Mouse (Mus musculus) liver, embryonic 14.5 days (tissue): ENCODE data around the gene Serpina1b. TPM values are rescaled to one million over a fixed set of nuclear protein-coding genes. Genes with fewer than 3 reads are reported as not detected.
"Not testable (repeated sequence)": the region's sequence is repeated elsewhere in the genome, so short reads cannot be mapped to it uniquely, and the experiment has no call there.

ENCODE experiments used
- ATAC-seq: fragments of 200-750 bp; cut with Nextera tagmentation; 2 replicates; pipeline ENCODE4 v1.8.0; 2017; ENCODE audit warnings: moderate number of reproducible peaks, mild to moderate bottlenecking, moderate library complexity; ENCODE audit not compliant: insufficient read depth
- DNase-seq, 3 experiments: peaks; one replicate each; pipeline ENCODE4 v3.0.0-alpha.2; 2012 to 2013; ENCODE audit warnings: low read depth in 3 of 3, low spot score in 3 of 3
- H3K27ac ChIP-seq: fragments of 300-500 bp; sonication (generic); 2 replicates; pipeline ENCODE4 v1.5.1; 2014; ENCODE audit warnings: moderate library complexity, mild to moderate bottlenecking, control low read depth, inconsistent platforms
- H3K27me3 ChIP-seq: fragments of 300-500 bp; sonication (generic); 2 replicates; pipeline ENCODE4 v1.6.1; 2014; ENCODE audit warnings: mild to moderate bottlenecking, low read length, moderate library complexity; ENCODE audit not compliant: control insufficient read depth, insufficient read depth
- H3K36me3 ChIP-seq: fragments of 300-500 bp; sonication (generic); replicated peaks from 2 replicates; pipeline ENCODE4 v1.6.1; 2014; ENCODE audit warnings: low read depth; ENCODE audit not compliant: control insufficient read depth, insufficient read depth
- H3K4me1 ChIP-seq, 2 experiments: fragments of 200-500 bp in 1 of 2; fragments of 300-500 bp in 1 of 2; sonication (generic) in 1 of 2; replicated peaks; 2 replicates each; pipeline ENCODE4 v1.6.1; 2012 to 2014; ENCODE audit warnings: antibody characterized with exemption in 1 of 2, inconsistent platforms in 1 of 2, low read length in 1 of 2; ENCODE audit not compliant: control insufficient read depth in 2 of 2, insufficient read depth in 2 of 2
- H3K4me2 ChIP-seq: fragments of 300-500 bp; sonication (generic); 2 replicates; pipeline ENCODE4 v1.6.1; 2014; ENCODE audit warnings: low read depth, mild to moderate bottlenecking, control low read depth, moderate library complexity
- H3K4me3 ChIP-seq, 2 experiments: fragments of 200-500 bp in 1 of 2; fragments of 300-500 bp in 1 of 2; sonication (generic) in 1 of 2; 2 replicates each; pipeline ENCODE4 v1.5.1; 2012 to 2014; ENCODE audit warnings: low read depth in 2 of 2, low read length in 2 of 2, mild to moderate bottlenecking in 2 of 2, control low read depth in 1 of 2, inconsistent platforms in 1 of 2, moderate library complexity in 1 of 2; ENCODE audit not compliant: insufficient read depth in 1 of 2
- H3K9ac ChIP-seq: fragments of 300-500 bp; sonication (generic); replicated peaks from 2 replicates; pipeline ENCODE4 v1.6.1; 2014; ENCODE audit warnings: mild to moderate bottlenecking, control low read depth, moderate library complexity
- H3K9me3 ChIP-seq: fragments of 300-500 bp; sonication (generic); 2 replicates; pipeline ENCODE4 v1.6.1; 2016; ENCODE audit warnings: low read length, mixed read lengths; ENCODE audit not compliant: control insufficient read depth
- WGBS: fragments of 180-500 bp; shearing (Covaris S2); extraction: QIAGEN DNeasy Blood & Tissue Kit; methylation state at CpG from one replicate; pipeline ENCODE4 v1.1.7; 2014; ENCODE audit not compliant: insufficient replicate concordance; 5-methylcytosine and 5-hydroxymethylcytosine counted together
- polyA plus RNA-seq, 2 experiments: library from polyadenylated mRNA; depleted of rRNA in 1 of 2; stranded (reverse) in 1 of 2; unstranded in 1 of 2; fragments of >200 nt; fragmentation: Nextera tagmentation in 1 of 2; extraction: Ambion mirVana in 1 of 2; gene quantifications; 2 replicates each; pipeline versions ENCODE4 v1.2.1 to v1.2.3; 2012 to 2014

Serpina1b gene
- polyA plus RNA-seq, 2 experiments = 741 to 823 TPM

- peak overlapping the region; percentile 37 to 49 for H3K4me3 ChIP-seq
- 57% methylated on average over 6 of the region's 6 CpGs for WGBS
- ATAC-seq, DNase-seq, H3K36me3 ChIP-seq, H3K27ac ChIP-seq, H3K4me1 ChIP-seq, H3K4me2 ChIP-seq, H3K9me3 ChIP-seq, H3K9ac ChIP-seq, H3K27me3 ChIP-seq: not testable (repeated sequence)
Measured at GRCm38 (mm10) chr12:103827661-103828372, 2.4 kb downstream of the Serpina1b start.

- not testable (repeated sequence) for DNase-seq, H3K4me2 ChIP-seq, H3K27me3 ChIP-seq, H3K4me3 ChIP-seq, H3K4me1 ChIP-seq, H3K9me3 ChIP-seq, H3K9ac ChIP-seq, H3K27ac ChIP-seq, ATAC-seq, H3K36me3 ChIP-seq
- WGBS = 49% methylated on average over 4 of the region's 5 CpGs
Measured at GRCm38 (mm10) chr12:103823826-103824225, 6.3 kb downstream of the Serpina1b start.

GRCm38 (mm10) chr12:103773246-103773851 lies 56.8 kb downstream of the Serpina1b start, which contains the start of gene Serpina1d:
Gene Serpina1d, minus strand, starts transcription at chr12:103773592.
- 58% methylated on average over 6 of the region's 6 CpGs for WGBS
- not testable (repeated sequence) for H3K4me1 ChIP-seq, H3K27ac ChIP-seq, H3K36me3 ChIP-seq, H3K27me3 ChIP-seq, H3K9ac ChIP-seq, DNase-seq, H3K9me3 ChIP-seq, ATAC-seq
- H3K4me3 ChIP-seq = peak within 1 kb of the TSS in 1 of 2 experiments; percentile 27; a peak in 2 of 4 replicates
- H3K4me2 ChIP-seq = peak within 1 kb of the TSS; percentile 18; the same call in 1 of the 2 replicates

- 25% methylated on average over 1 of the region's 1 CpGs for WGBS
- H3K4me1 ChIP-seq, H3K9ac ChIP-seq, ATAC-seq, H3K27ac ChIP-seq, H3K36me3 ChIP-seq, H3K9me3 ChIP-seq, H3K4me2 ChIP-seq, H3K27me3 ChIP-seq, DNase-seq, H3K4me3 ChIP-seq: not testable (repeated sequence)
Measured at GRCm38 (mm10) chr12:103770597-103770996, 59.6 kb downstream of the Serpina1b start.

- H3K4me2 ChIP-seq, H3K36me3 ChIP-seq, H3K9ac ChIP-seq, H3K4me1 ChIP-seq, H3K27ac ChIP-seq, DNase-seq, H3K9me3 ChIP-seq, ATAC-seq, H3K4me3 ChIP-seq, H3K27me3 ChIP-seq: not testable (repeated sequence)
- WGBS = 50% methylated on average over 3 of the region's 3 CpGs
Measured at GRCm38 (mm10) chr12:103763083-103763482, 67.1 kb downstream of the Serpina1b start.

- H3K36me3 ChIP-seq, H3K27ac ChIP-seq, H3K4me3 ChIP-seq, H3K9ac ChIP-seq, H3K4me2 ChIP-seq, DNase-seq, ATAC-seq, H3K4me1 ChIP-seq, H3K27me3 ChIP-seq, H3K9me3 ChIP-seq: not testable (repeated sequence)
- WGBS = 61% methylated on average over 3 of the region's 3 CpGs
Measured at GRCm38 (mm10) chr12:103760316-103760715, 69.9 kb downstream of the Serpina1b start.

- not testable (repeated sequence) for H3K4me1 ChIP-seq, H3K9me3 ChIP-seq
- 63% methylated on average over 5 of the region's 5 CpGs for WGBS
Measured at GRCm38 (mm10) chr12:103745957-103746356, 84.2 kb downstream of the Serpina1b start.

More at GRCm38 (mm10) chr12:103745957-103746356, 84.2 kb downstream of the Serpina1b start:
- H3K27ac ChIP-seq, ATAC-seq, H3K27me3 ChIP-seq, H3K4me3 ChIP-seq, H3K9ac ChIP-seq, DNase-seq, H3K36me3 ChIP-seq, H3K4me2 ChIP-seq: not testable (repeated sequence)
